Mouse (Mus musculus): Measurements from ENCODE around the gene Klhl8. TPM values are rescaled to one million over a fixed set of nuclear protein-coding genes. Genes with fewer than 3 reads are reported as not detected.
A peak's percentile ranks its signal among the peaks of the same experiment; 100 is the strongest.

Gene Klhl8
- total RNA-seq, 2 experiments from 2014 or later = 0.42 to 0.53 TPM

- no peak for ATAC-seq (replicated peaks; ENCODE audit: low FRiP score, poor library complexity, severe bottlenecking)
Measured at GRCm38 (mm10) chr5:103917357-103917895, 6.4 kb upstream of the Klhl8 start.

- ATAC-seq (replicated peaks; ENCODE audit: low FRiP score, poor library complexity, severe bottlenecking) = no peak
Measured at GRCm38 (mm10) chr5:103916595-103917356, 5.7 kb upstream of the Klhl8 start.

- no peak for ATAC-seq (replicated peaks; ENCODE audit: low FRiP score, poor library complexity, severe bottlenecking)
Measured at GRCm38 (mm10) chr5:103914335-103915226, 3.5 kb upstream of the Klhl8 start.

GRCm38 (mm10) chr5:103913150-103913549 is 2.1 kb upstream of the Klhl8 start:
- ATAC-seq (replicated peaks; ENCODE audit: low FRiP score, poor library complexity, severe bottlenecking) = no peak

- ATAC-seq (replicated peaks; ENCODE audit: low FRiP score, poor library complexity, severe bottlenecking) = no peak
Measured at GRCm38 (mm10) chr5:103911555-103911954, 496 bp upstream of the Klhl8 start.

GRCm38 (mm10) chr5:103910156-103910555 is 903 bp downstream of the Klhl8 start:
- ATAC-seq (replicated peaks; ENCODE audit: low FRiP score, poor library complexity, severe bottlenecking) = no peak

- no peak for ATAC-seq (replicated peaks; ENCODE audit: low FRiP score, poor library complexity, severe bottlenecking)
Measured at GRCm38 (mm10) chr5:103909466-103909865, 1.6 kb downstream of the Klhl8 start.

- no peak for ATAC-seq (replicated peaks; ENCODE audit: low FRiP score, poor library complexity, severe bottlenecking)
Measured at GRCm38 (mm10) chr5:103908851-103909250, 2.2 kb downstream of the Klhl8 start.

- no peak for ATAC-seq (replicated peaks; ENCODE audit: low FRiP score, poor library complexity, severe bottlenecking)
Measured at GRCm38 (mm10) chr5:103907844-103908243, 3.2 kb downstream of the Klhl8 start.

GRCm38 (mm10) chr5:103906173-103906572 is 4.9 kb downstream of the Klhl8 start:
- ATAC-seq (replicated peaks; ENCODE audit: low FRiP score, poor library complexity, severe bottlenecking) = no peak

GRCm38 (mm10) chr5:103898310-103898709 is 12.7 kb downstream of the Klhl8 start:
- ATAC-seq (replicated peaks; ENCODE audit: low FRiP score, poor library complexity, severe bottlenecking) = no peak

GRCm38 (mm10) chr5:103889766-103890165 is 21.3 kb downstream of the Klhl8 start:
- ATAC-seq (replicated peaks; ENCODE audit: low FRiP score, poor library complexity, severe bottlenecking) = no peak

- no peak for ATAC-seq (replicated peaks; ENCODE audit: low FRiP score, poor library complexity, severe bottlenecking)
Measured at GRCm38 (mm10) chr5:103863759-103864158, 47.3 kb downstream of the Klhl8 start.

- ATAC-seq (replicated peaks; ENCODE audit: low FRiP score, poor library complexity, severe bottlenecking) = no peak
Measured at GRCm38 (mm10) chr5:103860622-103861021, 50.4 kb downstream of the Klhl8 start.

GRCm38 (mm10) chr5:103857151-103857550 is 53.9 kb downstream of the Klhl8 start:
- no peak for ATAC-seq (replicated peaks; ENCODE audit: low FRiP score, poor library complexity, severe bottlenecking)

- 0 out of 2 replicates have a peak, but pooled peaks have one; percentile 43 for ATAC-seq (replicated peaks; ENCODE audit: low FRiP score, poor library complexity, severe bottlenecking)
Measured at GRCm38 (mm10) chr5:103856286-103857009, 54.6 kb downstream of the Klhl8 start.

- peak; percentile 55 for ATAC-seq (replicated peaks; ENCODE audit: low FRiP score, poor library complexity, severe bottlenecking)
Measured at GRCm38 (mm10) chr5:103855483-103856211, 55.4 kb downstream of the Klhl8 start.

GRCm38 (mm10) chr5:103854807-103855194 is 56.3 kb downstream of the Klhl8 start:
- ATAC-seq (replicated peaks; ENCODE audit: low FRiP score, poor library complexity, severe bottlenecking) = no peak

Measured in erythroid progenitor cell, adult 5-6 weeks (primary cell).